Comparison of ENCODE assay signal across 23 mouse cellular contexts in genomic region chr17:86093124-86093523, GRCm38 (mm10). TPM values are rescaled to one million over a fixed set of nuclear protein-coding genes. Genes with fewer than 3 reads are reported as not detected.
DNase-seq lines count a peak whose midpoint lies in the region; ATAC-seq and TF ChIP-seq lines count a peak whose summit lies in the region.
"Had no signal": no experiment of that assay in that cellular context is flagged by ENCODE, and none has a peak within 500 bp of the region (broad histone marks: within the 10 kb centered on the region; RNA-seq: fewer than 3 reads in every experiment).

No protein-coding gene starts in this region.

- no peaks in the 10 kb centered on the region for H3K27me3 ChIP-seq in liver, embryonic 12.5 days (replicated peaks)
- no peaks in the 10 kb centered on the region for H3K27me3 ChIP-seq in liver, postnatal 0 days (ENCODE audit: insufficient read depth, low read length)
- no peaks in the 10 kb centered on the region for H3K27me3 ChIP-seq in liver, embryonic 14.5 days (ENCODE audit: control insufficient read depth, insufficient read depth, low read length)
- H3K27me3 ChIP-seq in liver, embryonic 11.5 days (replicated peaks; ENCODE audit: control insufficient read depth, insufficient read depth, low read length) = no peaks in the 10 kb centered on the region
- H3K27me3 ChIP-seq: CH12.LX; embryonic facial prominence, embryonic 12.5 days; forebrain, embryonic 13.5 days; forebrain, embryonic 15.5 days had no signal

- peak; percentile 67; the same call in 1 of the 2 replicates for ATAC-seq in liver, embryonic 12.5 days
- no peak for ATAC-seq in liver, postnatal 0 days
- peak; percentile 73 for ATAC-seq in liver, embryonic 14.5 days (ENCODE audit: insufficient read depth)
- ATAC-seq in liver, embryonic 11.5 days (replicated peaks; ENCODE audit: low FRiP score) = no peak; the same call in 1 of the 2 replicates
- ATAC-seq in megakaryocyte progenitor cell, adult 5-6 weeks (replicated peaks; ENCODE audit: poor library complexity) = 0 out of 2 replicates have a peak, but pooled peaks have one; percentile 31
- ATAC-seq: CD4-positive, CD25-positive, alpha-beta regulatory T cell, adult 4 months; forebrain, embryonic 13.5 days; forebrain, embryonic 15.5 days; forebrain, postnatal 0 days had no signal

- TF ChIP-seq CTCF in liver, postnatal 0 days (IDR thresholded peaks at IDR 0.05; ENCODE audit: low read depth) = no peak
- TF ChIP-seq CTCF in liver, embryonic 14.5 days (IDR thresholded peaks at IDR 0.05; ENCODE audit: low read depth) = no peak

- H3K27ac ChIP-seq in liver, embryonic 12.5 days = no peak overlapping the region
- H3K27ac ChIP-seq in liver, postnatal 0 days (ENCODE audit: low read depth) = no peak overlapping the region
- H3K27ac ChIP-seq in liver, embryonic 14.5 days = no peak overlapping the region
- H3K27ac ChIP-seq in liver, embryonic 11.5 days (ENCODE audit: low read depth, low read length) = no peak overlapping the region
- H3K27ac ChIP-seq: embryonic facial prominence, embryonic 10.5 days; embryonic facial prominence, embryonic 12.5 days; forebrain, embryonic 13.5 days; forebrain, embryonic 15.5 days had no signal

- no peaks in the 10 kb centered on the region for H3K9me3 ChIP-seq in liver, embryonic 12.5 days (replicated peaks)
- no peaks in the 10 kb centered on the region for H3K9me3 ChIP-seq in liver, postnatal 0 days (ENCODE audit: low read length)
- H3K9me3 ChIP-seq in liver, embryonic 14.5 days (ENCODE audit: control insufficient read depth, low read length) = no peaks in the 10 kb centered on the region
- H3K9me3 ChIP-seq in liver, embryonic 11.5 days (ENCODE audit: control insufficient read depth, low read length) = no peaks in the 10 kb centered on the region
- H3K9me3 ChIP-seq: embryonic facial prominence, embryonic 10.5 days; embryonic facial prominence, embryonic 12.5 days; forebrain, embryonic 13.5 days; forebrain, embryonic 15.5 days; G1E had no signal

- no peak overlapping the region for H3K4me3 ChIP-seq in liver, embryonic 12.5 days
- H3K4me3 ChIP-seq in liver, postnatal 0 days (ENCODE audit: low read depth, low read length) = no peak overlapping the region
- no peak overlapping the region for H3K4me3 ChIP-seq in liver, embryonic 14.5 days (ENCODE audit: insufficient read depth in 1 of 2, low read depth in 2 of 2, low read length in 2 of 2)
- H3K4me3 ChIP-seq in liver, embryonic 11.5 days (ENCODE audit: low read depth, low read length) = no peak overlapping the region
- H3K4me3 ChIP-seq: embryonic facial prominence, embryonic 10.5 days; embryonic facial prominence, embryonic 12.5 days; forebrain, embryonic 13.5 days; forebrain, embryonic 15.5 days had no signal

- H3K4me2 ChIP-seq in liver, embryonic 12.5 days = no peak overlapping the region
- H3K4me2 ChIP-seq in liver, postnatal 0 days (ENCODE audit: low read depth, low read length) = no peak overlapping the region
- no peak overlapping the region for H3K4me2 ChIP-seq in liver, embryonic 14.5 days (ENCODE audit: low read depth)
- no peak overlapping the region for H3K4me2 ChIP-seq in liver, embryonic 11.5 days
- H3K4me2 ChIP-seq: embryonic facial prominence, embryonic 12.5 days; forebrain, embryonic 13.5 days; forebrain, embryonic 15.5 days had no signal

- peaks cover 29% of the 10 kb centered on the region for H3K36me3 ChIP-seq in liver, embryonic 12.5 days
- peaks cover 9% of the 10 kb centered on the region; the same call in 1 of the 2 replicates for H3K36me3 ChIP-seq in liver, postnatal 0 days (replicated peaks; ENCODE audit: insufficient read depth, low read length)
- H3K36me3 ChIP-seq in liver, embryonic 14.5 days (replicated peaks; ENCODE audit: control insufficient read depth, insufficient read depth, low read depth) = no peaks in the 10 kb centered on the region
- H3K36me3 ChIP-seq in liver, embryonic 11.5 days (ENCODE audit: control insufficient read depth, insufficient read depth, low read length) = no peaks in the 10 kb centered on the region; the same call in 1 of the 2 replicates

- no peak overlapping the region for H3K9ac ChIP-seq in liver, embryonic 12.5 days
- no peak overlapping the region for H3K9ac ChIP-seq in liver, postnatal 0 days (replicated peaks)
- no peak overlapping the region for H3K9ac ChIP-seq in liver, embryonic 14.5 days (replicated peaks)
- H3K9ac ChIP-seq in liver, embryonic 11.5 days (ENCODE audit: low read depth, low read length) = no peak overlapping the region
- H3K9ac ChIP-seq: embryonic facial prominence, embryonic 12.5 days; forebrain, embryonic 13.5 days; forebrain, embryonic 15.5 days; forebrain, postnatal 0 days had no signal

- H3K4me1 ChIP-seq in liver, embryonic 12.5 days = peaks cover 26% of the 10 kb centered on the region
- no peaks in the 10 kb centered on the region for H3K4me1 ChIP-seq in liver, postnatal 0 days (ENCODE audit: insufficient read depth)
- peaks cover 7 to 8% of the 10 kb centered on the region in 2 experiments for H3K4me1 ChIP-seq in liver, embryonic 14.5 days (replicated peaks; ENCODE audit: control insufficient read depth in 2 of 2, insufficient read depth in 2 of 2, low read length in 1 of 2)
- peaks cover 6% of the 10 kb centered on the region for H3K4me1 ChIP-seq in liver, embryonic 11.5 days (replicated peaks; ENCODE audit: control insufficient read depth, insufficient read depth, low read length)

- WGBS in liver, embryonic 12.5 days (ENCODE audit: insufficient replicate concordance) = 24% methylated on average over 1 of the region's 1 CpGs
- WGBS in liver, postnatal 0 days (ENCODE audit: insufficient replicate concordance) = 68% methylated on average over 1 of the region's 1 CpGs
- 23% methylated on average over 1 of the region's 1 CpGs for WGBS in liver, embryonic 14.5 days (ENCODE audit: insufficient replicate concordance)
- 69% methylated on average over 1 of the region's 1 CpGs for WGBS in liver, embryonic 11.5 days

- no peak for DNase-seq in liver, postnatal 0 days
- DNase-seq in liver, embryonic 14.5 days (ENCODE audit: low read depth in 3 of 3, low spot score in 3 of 3) = no peak
- DNase-seq in liver, embryonic 11.5 days (ENCODE audit: low spot score) = no peak
- no peak for DNase-seq in frontal cortex, postnatal 25 days (ENCODE audit: low spot score in 2 of 2)
- DNase-seq: adrenal gland, adult 2 months; adrenal gland, postnatal 10 days; adrenal gland, postnatal 25 days; B cell, adult 2 months; cerebellum, adult 11-12 months; cerebellum, adult 2 months; cerebellum, adult 9-10 months; cerebellum, postnatal 10 days; cerebellum, postnatal 25 days; forebrain, postnatal 0 days had no signal

- no peak for TF ChIP-seq EP300 in liver, postnatal 0 days (IDR thresholded peaks at IDR 0.05; ENCODE audit: low read depth)
- TF ChIP-seq EP300 in liver, embryonic 14.5 days (IDR thresholded peaks at IDR 0.05; ENCODE audit: low read depth) = no peak

RNA-seq across cellular contexts. Expression of gene Srbd1, which starts 51.9 kb away (rescaled TPM):
- 12.2 and 12.6 TPM in 2 replicates for polyA plus RNA-seq in liver, embryonic 12.5 days (2016; fragmentation: Nextera tagmentation; extraction: Ambion mirVana)
- polyA plus RNA-seq in liver, postnatal 0 days (2015; fragmentation: Nextera tagmentation; extraction: Ambion mirVana) = 3.8 and 3.9 TPM in 2 replicates
- polyA plus RNA-seq in liver, embryonic 14.5 days (2012; rRNA removed) = 2.7 and 4.6 TPM in 2 replicates
- polyA plus RNA-seq in liver, embryonic 14.5 days (2014; fragmentation: Nextera tagmentation; extraction: Ambion mirVana) = 3.4 and 3.8 TPM in 2 replicates
- 11.5 and 13.3 TPM in 2 replicates for polyA plus RNA-seq in liver, embryonic 11.5 days (2014; fragmentation: Nextera tagmentation; extraction: Ambion mirVana)
- 22.6 and 33.1 TPM in 2 replicates for total RNA-seq in megakaryocyte progenitor cell, adult 5-6 weeks (2015)
- total RNA-seq in megakaryocyte progenitor cell, adult 5-6 weeks (2017) = 22.9 and 25.8 TPM in 2 replicates

Comparison
In these comparisons a context has a peak if more than half of its experiments do, and no peak if none do; other contexts are left out.
1. ATAC-seq: peak in liver, embryonic 12.5 days (single experiment), liver, embryonic 14.5 days (single experiment) and megakaryocyte progenitor cell, adult 5-6 weeks (single experiment); none in liver, postnatal 0 days (single experiment) and liver, embryonic 11.5 days (single experiment).